Mouse (Mus musculus): Measurements from ENCODE around the gene Ptger3.

- TF ChIP-seq POLR2A (IDR thresholded peaks at IDR 0.05; ENCODE audit: low read depth, low read length) = no peak
- TF ChIP-seq CTCF (IDR thresholded peaks at IDR 0.05; ENCODE audit: borderline replicate concordance, insufficient read depth, low read length) = no peak
These were observed 98.8 kb downstream of the Ptger3 start for GRCm38 (mm10) chr3:157665471-157665870.

All from embryonic fibroblast, embryonic 13.5 days (primary cell).